In the genomic region with DNA sequence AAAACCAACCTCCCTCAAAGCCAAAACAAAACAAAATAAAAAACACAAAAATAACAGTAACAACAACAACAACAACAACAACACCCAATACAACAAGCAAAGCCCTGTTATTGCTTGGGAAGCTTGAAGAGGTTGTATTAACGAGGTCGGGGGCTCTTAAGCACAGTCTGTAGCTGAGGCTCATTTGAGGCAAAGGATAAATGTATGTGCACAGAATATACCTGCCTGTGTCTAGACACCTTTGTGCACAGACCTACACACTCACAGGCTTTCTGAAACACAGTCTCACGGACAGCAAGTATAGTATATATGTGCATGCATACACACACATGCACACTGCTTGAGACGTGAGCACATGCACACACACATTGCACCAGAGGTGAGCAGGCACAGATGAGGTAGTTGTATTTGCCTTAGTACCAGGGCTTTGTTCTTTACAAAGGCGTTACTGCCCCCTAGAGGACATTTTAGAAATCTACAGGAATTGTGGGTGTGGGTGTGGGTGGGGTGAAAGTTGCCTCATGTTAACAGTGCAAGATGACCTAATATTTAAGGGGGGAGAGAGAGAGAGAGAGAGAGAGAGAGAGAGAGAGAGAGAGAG, we compare ENCODE assay signal across 8 mouse cellular contexts. TPM values are rescaled to one million over a fixed set of nuclear protein-coding genes. Genes with fewer than 3 reads are reported as not detected.
DNase-seq lines count a peak whose midpoint lies in the region; ATAC-seq and TF ChIP-seq lines count a peak whose summit lies in the region.

No protein-coding gene starts in this region.

- no peak for TF ChIP-seq POLR2A in heart, adult 2 months (IDR thresholded peaks at IDR 0.05; ENCODE audit: insufficient read depth, low read depth, low read length)
- TF ChIP-seq POLR2A in kidney, adult 2 months (IDR thresholded peaks at IDR 0.05; ENCODE audit: low read depth, low read length) = no peak

- H3K27me3 ChIP-seq in heart, adult 2 months (ENCODE audit: control insufficient read depth, insufficient read depth, low read length) = no peaks in the 10 kb centered on the region
- peaks cover 25% of the 10 kb centered on the region; the same call in 1 of the 2 replicates for H3K27me3 ChIP-seq in heart, embryonic 10.5 days (ENCODE audit: insufficient read depth, poor library complexity, severe bottlenecking)
- H3K27me3 ChIP-seq in forebrain, postnatal 0 days (ENCODE audit: insufficient read depth, low read length) = no peaks in the 10 kb centered on the region
- no peaks in the 10 kb centered on the region for H3K27me3 ChIP-seq in kidney, adult 2 months (replicated peaks; ENCODE audit: control insufficient read depth, insufficient read depth, low read length)

- DNase-seq in heart, adult 2 months = peak in 1 of 2 experiments; percentile 14
- no peak for DNase-seq in heart, embryonic 10.5 days (ENCODE audit: low spot score)
- peak; percentile 74 for DNase-seq in brain, adult 2 months (ENCODE audit: low read depth, low spot score)
- DNase-seq in forebrain, postnatal 0 days = peak; percentile 43
- DNase-seq in kidney, adult 2 months = peak; percentile 48
- DNase-seq in lung, postnatal 14 days = peak; percentile 20
- DNase-seq in retina, postnatal 7 days (ENCODE audit: low read depth, low spot score) = peak; percentile 54
- DNase-seq in layer of hippocampus, postnatal 25 days (ENCODE audit: extremely low spot score in 1 of 2, low spot score in 1 of 2) = no peak

- no peak for TF ChIP-seq EP300 in heart, adult 2 months (IDR thresholded peaks at IDR 0.05; ENCODE audit: insufficient read depth, low read depth, low read length)

- 22% methylated on average over 5 of the region's 5 CpGs for WGBS in heart, adult 2 months
- WGBS in heart, embryonic 10.5 days = 21% methylated on average over 5 of the region's 5 CpGs
- WGBS in forebrain, postnatal 0 days = 26% methylated on average over 5 of the region's 5 CpGs
- WGBS in kidney, adult 2 months = 16% methylated on average over 5 of the region's 5 CpGs

- H3K4me3 ChIP-seq in heart, adult 2 months = no peak overlapping the region
- H3K4me3 ChIP-seq in heart, embryonic 10.5 days = no peak overlapping the region
- H3K4me3 ChIP-seq in forebrain, postnatal 0 days (ENCODE audit: low read depth, low read length) = no peak overlapping the region
- H3K4me3 ChIP-seq in kidney, adult 2 months (ENCODE audit: insufficient read depth, low read depth, low read length) = no peak overlapping the region

- intact Hi-C loops in heart, adult 2 months (cut with DNase I) = loop anchor here (2.0 to 5.0 kb wide), 3 partner anchors 90 to 220 kb away; no protein-coding TSS in a partner anchor

- no peak overlapping the region for H3K27ac ChIP-seq in heart, adult 2 months
- H3K27ac ChIP-seq in heart, embryonic 10.5 days = no peak overlapping the region
- H3K27ac ChIP-seq in forebrain, postnatal 0 days (ENCODE audit: low read depth, low read length) = no peak overlapping the region
- H3K27ac ChIP-seq in kidney, adult 2 months (ENCODE audit: insufficient read depth, low read depth, low read length) = no peak overlapping the region

- TF ChIP-seq CTCF in heart, adult 2 months (IDR thresholded peaks at IDR 0.05) = peak; percentile 62
- TF ChIP-seq CTCF in forebrain, postnatal 0 days (IDR thresholded peaks at IDR 0.05; ENCODE audit: low read depth) = peak; percentile 57
- peak; percentile 45 for TF ChIP-seq CTCF in kidney, adult 2 months (conservative IDR thresholded peaks at IDR 0.05; ENCODE audit: insufficient read depth, insufficient read length, low read depth, low read length)

- no peaks in the 10 kb centered on the region; the same call in 1 of the 2 replicates for H3K4me1 ChIP-seq in heart, adult 2 months (ENCODE audit: control insufficient read depth, insufficient read depth, low read length)
- no peaks in the 10 kb centered on the region for H3K4me1 ChIP-seq in heart, embryonic 10.5 days
- H3K4me1 ChIP-seq in forebrain, postnatal 0 days (ENCODE audit: insufficient read depth) = no peaks in the 10 kb centered on the region
- H3K4me1 ChIP-seq in kidney, adult 2 months (ENCODE audit: control insufficient read depth, insufficient read depth, low read length) = no peaks in the 10 kb centered on the region

- H3K79me2 ChIP-seq in heart, adult 2 months (replicated peaks; ENCODE audit: control insufficient read depth, insufficient read depth, low read length) = no peaks in the 10 kb centered on the region

- no peaks in the 10 kb centered on the region for H3K36me3 ChIP-seq in heart, adult 2 months (ENCODE audit: control insufficient read depth, insufficient read depth, low read length)
- no peaks in the 10 kb centered on the region for H3K36me3 ChIP-seq in heart, embryonic 10.5 days
- no peaks in the 10 kb centered on the region for H3K36me3 ChIP-seq in forebrain, postnatal 0 days (ENCODE audit: insufficient read depth)
- no peaks in the 10 kb centered on the region for H3K36me3 ChIP-seq in kidney, adult 2 months (ENCODE audit: control insufficient read depth, insufficient read depth, low read length)

- no peak overlapping the region for H3K4me2 ChIP-seq in forebrain, postnatal 0 days (ENCODE audit: low read depth)

- H3K9ac ChIP-seq in heart, adult 2 months (ENCODE audit: low read depth, low read length) = no peak overlapping the region
- no peak overlapping the region for H3K9ac ChIP-seq in forebrain, postnatal 0 days

- H3K9me3 ChIP-seq in heart, embryonic 10.5 days = no peaks in the 10 kb centered on the region
- H3K9me3 ChIP-seq in forebrain, postnatal 0 days (ENCODE audit: low read length) = no peaks in the 10 kb centered on the region

- peak; percentile 92 for ATAC-seq in forebrain, postnatal 0 days

RNA-seq across cellular contexts. Expression of a gene that starts 10.4 kb away (rescaled TPM):
- 10 to 100 TPM; 13.3 to 13.6 TPM for total RNA-seq in heart, adult 2 months (2021)
- 16.1 and 18.8 TPM in 2 replicates for polyA plus RNA-seq in heart, adult 2 months (2012; rRNA removed)
- 19.4 and 29.2 TPM in 2 replicates for polyA plus RNA-seq in heart, embryonic 10.5 days (2016; fragmentation: Nextera tagmentation; extraction: Ambion mirVana)
- total RNA-seq in forebrain, postnatal 0 days (2014; rRNA removed) = 39.5 and 51.7 TPM in 2 replicates
- polyA plus RNA-seq in forebrain, postnatal 0 days (2015; fragmentation: Nextera tagmentation; extraction: Ambion mirVana) = 27.5 and 39.7 TPM in 2 replicates
- polyA plus RNA-seq in kidney, adult 2 months (2012; rRNA removed) = 16.5 and 19.1 TPM in 2 replicates
- total RNA-seq in layer of hippocampus, postnatal 25 days (2021) = 100 to 1,000 TPM in 1 of 2 experiments, 10 to 100 TPM in 1; 91.5 to 111 TPM

RNA-seq across cellular contexts. Expression of a gene that starts 15.9 kb away (rescaled TPM):
- under 1 TPM; 0.42 to 0.96 TPM for total RNA-seq in heart, adult 2 months (2021)
- polyA plus RNA-seq in heart, adult 2 months (2012; rRNA removed) = 0.43 and 1.3 TPM in 2 replicates
- polyA plus RNA-seq in heart, embryonic 10.5 days (2016; fragmentation: Nextera tagmentation; extraction: Ambion mirVana) = 2.2 and 3.0 TPM in 2 replicates
- total RNA-seq in forebrain, postnatal 0 days (2014; rRNA removed) = 22.2 and 27.9 TPM in 2 replicates
- 6.9 and 7.1 TPM in 2 replicates for polyA plus RNA-seq in forebrain, postnatal 0 days (2015; fragmentation: Nextera tagmentation; extraction: Ambion mirVana)
- polyA plus RNA-seq in kidney, adult 2 months (2012; rRNA removed) = 2.2 TPM in 2 replicates
- 10 to 100 TPM; 15.7 to 16.1 TPM for total RNA-seq in layer of hippocampus, postnatal 25 days (2021)

RNA-seq across cellular contexts. Expression of a gene that starts 25.4 kb away (rescaled TPM):
- total RNA-seq in heart, adult 2 months (2021) = 1 to 10 TPM; 3.2 to 4.4 TPM
- 3.3 and 5.0 TPM in 2 replicates for polyA plus RNA-seq in heart, adult 2 months (2012; rRNA removed)
- polyA plus RNA-seq in heart, embryonic 10.5 days (2016; fragmentation: Nextera tagmentation; extraction: Ambion mirVana) = 9.2 and 15.3 TPM in 2 replicates
- total RNA-seq in forebrain, postnatal 0 days (2014; rRNA removed) = 14.2 and 20.8 TPM in 2 replicates
- polyA plus RNA-seq in forebrain, postnatal 0 days (2015; fragmentation: Nextera tagmentation; extraction: Ambion mirVana) = 22.4 and 30.2 TPM in 2 replicates
- polyA plus RNA-seq in kidney, adult 2 months (2012; rRNA removed) = 7.1 and 8.4 TPM in 2 replicates
- total RNA-seq in layer of hippocampus, postnatal 25 days (2021) = 10 to 100 TPM; 42.2 to 52.4 TPM

Comparison
In these comparisons a context has a peak if more than half of its experiments do, and no peak if none do; other contexts are left out.
1. DNase-seq: peak in brain, adult 2 months (single experiment), forebrain, postnatal 0 days (single experiment), kidney, adult 2 months (single experiment), lung, postnatal 14 days (single experiment) and retina, postnatal 7 days (single experiment); none in heart, embryonic 10.5 days (single experiment) and layer of hippocampus, postnatal 25 days (0 of 2).
2. Peak in every context shown above with its lines, with median percentiles within 50 percentile points of each other: CTCF ChIP-seq.